Mouse (Mus musculus) MEL (cell line): ENCODE results near the gene Naa10. TPM values are rescaled to one million over a fixed set of nuclear protein-coding genes. Genes with fewer than 3 reads are reported as not detected.

Experiments
- DNase-seq: peaks from one replicate; pipeline ENCODE4 v3.0.0; 2011; ENCODE audit warnings: low read depth, low spot score
- H3K27ac ChIP-seq: 2 replicates; pipeline ENCODE4 v1.5.1; 2012; ENCODE audit warnings: low read depth, mild to moderate bottlenecking, control low read depth, low read length, moderate library complexity; ENCODE audit not compliant: control insufficient read depth
- H3K27me3 ChIP-seq, 2 experiments: fragments of 150-350 bp in 1 of 2; sonication (generic) in 1 of 2; 2 replicates each; pipeline ENCODE4 v1.6.1; 2012; ENCODE audit warnings: low read length in 2 of 2, mild to moderate bottlenecking in 2 of 2, improper control_type of control experiment in 1 of 2, moderate library complexity in 1 of 2; ENCODE audit not compliant: insufficient read depth in 2 of 2, control insufficient read depth in 1 of 2
- H3K36me3 ChIP-seq, 2 experiments: 2 replicates each; pipeline ENCODE4 v1.6.1; 2012 to 2014; ENCODE audit warnings: low read length in 2 of 2, improper control_type of control experiment in 1 of 2, inconsistent platforms in 1 of 2, mild to moderate bottlenecking in 1 of 2; ENCODE audit not compliant: insufficient read depth in 2 of 2, control insufficient read depth in 1 of 2
- H3K4me1 ChIP-seq, 2 experiments: fragments of 150-350 bp in 1 of 2; sonication (generic) in 1 of 2; 2 replicates each; pipeline ENCODE4 v1.6.1; 2012; ENCODE audit warnings: low read length in 2 of 2, improper control_type of control experiment in 1 of 2, mild to moderate bottlenecking in 1 of 2; ENCODE audit not compliant: insufficient read depth in 2 of 2, control insufficient read depth in 1 of 2
- H3K4me3 ChIP-seq, 2 experiments: fragments of 150-350 bp in 1 of 2; sonication (generic) in 1 of 2; 2 replicates each; pipeline ENCODE4 v1.5.1; 2012; ENCODE audit warnings: low read depth in 2 of 2, low read length in 2 of 2, mild to moderate bottlenecking in 2 of 2, moderate library complexity in 2 of 2, control low read depth in 1 of 2, improper control_type of control experiment in 1 of 2; ENCODE audit not compliant: control insufficient read depth in 1 of 2, insufficient read depth in 1 of 2
- H3K79me2 ChIP-seq: 2 replicates; pipeline ENCODE4 v1.6.1; 2012; ENCODE audit warnings: mild to moderate bottlenecking, low read length, moderate library complexity; ENCODE audit not compliant: control insufficient read depth, poor library complexity, insufficient read depth
- H3K9ac ChIP-seq: 2 replicates; pipeline ENCODE4 v1.6.1; 2012; ENCODE audit warnings: low read depth, mild to moderate bottlenecking, control low read depth, low read length, moderate library complexity; ENCODE audit not compliant: control insufficient read depth, poor library complexity, severe bottlenecking
- H3K9me3 ChIP-seq: fragments of 150-350 bp; sonication (generic); replicated peaks from 2 replicates; pipeline ENCODE4 v1.6.1; 2012; ENCODE audit warnings: mild to moderate bottlenecking, low read length, improper control_type of control experiment, moderate library complexity; ENCODE audit not compliant: insufficient read depth
- CTCF ChIP-seq, 3 experiments: IDR thresholded peaks in 2 of 3; conservative IDR thresholded peaks in 1 of 3; 2 replicates each; pipeline ENCODE4 v1.5.1; 2011 to 2012; ENCODE audit warnings: low read length in 3 of 3, low read depth in 2 of 3, mild to moderate bottlenecking in 2 of 3, improper control_type of control experiment in 1 of 3, inconsistent platforms in 1 of 3, mixed read lengths in 1 of 3, moderate library complexity in 1 of 3; ENCODE audit not compliant: control insufficient read depth in 1 of 3, insufficient read depth in 1 of 3, poor library complexity in 1 of 3, severe bottlenecking in 1 of 3
- EP300 ChIP-seq, 2 experiments: IDR thresholded peaks; 2 replicates each; pipeline ENCODE4 v1.6.1; 2011; ENCODE audit warnings: improper control_type of control experiment in 2 of 2, low read length in 2 of 2, low read depth in 1 of 2, mild to moderate bottlenecking in 1 of 2
- GABPA ChIP-seq: IDR thresholded peaks from 2 replicates; pipeline ENCODE4 v1.6.1; 2012; ENCODE audit warnings: low read depth, mild to moderate bottlenecking, inconsistent platforms, low read length, improper control_type of control experiment, moderate library complexity
- GATA1 ChIP-seq: IDR thresholded peaks from 2 replicates; pipeline ENCODE4 v1.6.1; 2011; ENCODE audit warnings: low read depth, low read length, improper control_type of control experiment
- KAT2A ChIP-seq: conservative IDR thresholded peaks from 2 replicates; pipeline ENCODE4 v1.6.1; 2012; ENCODE audit warnings: low read depth, low read length, improper control_type of control experiment, inconsistent platforms
- MAFK ChIP-seq: IDR thresholded peaks from 2 replicates; pipeline ENCODE4 v1.6.1; 2011; ENCODE audit warnings: low read depth, mild to moderate bottlenecking, low read length, improper control_type of control experiment, borderline replicate concordance
- MAX ChIP-seq: IDR thresholded peaks from 2 replicates; pipeline ENCODE4 v1.6.1; 2011; ENCODE audit warnings: low read length, improper control_type of control experiment
- MXI1 ChIP-seq: IDR thresholded peaks from 2 replicates; pipeline ENCODE4 v1.6.1; 2011; ENCODE audit warnings: mild to moderate bottlenecking, low read depth, low read length, improper control_type of control experiment
- MYB ChIP-seq: IDR thresholded peaks from 2 replicates; pipeline ENCODE4 v1.6.1; 2011; ENCODE audit warnings: mild to moderate bottlenecking, low read depth, low read length, improper control_type of control experiment
- NRF1 ChIP-seq: IDR thresholded peaks from 2 replicates; pipeline ENCODE4 v1.6.1; 2014; ENCODE audit warnings: low read depth, mild to moderate bottlenecking, inconsistent platforms, low read length, improper control_type of control experiment, moderate library complexity; ENCODE audit not compliant: poor library complexity, insufficient read depth, severe bottlenecking
- POLR2AphosphoS5 ChIP-seq: IDR thresholded peaks from 2 replicates; pipeline ENCODE4 v1.6.1; 2012; ENCODE audit warnings: low read depth, borderline replicate concordance, mild to moderate bottlenecking, inconsistent platforms, low read length, moderate library complexity, mixed read lengths
- SIN3A ChIP-seq: IDR thresholded peaks from 2 replicates; pipeline ENCODE4 v1.6.1; 2012; ENCODE audit warnings: low read length, improper control_type of control experiment, inconsistent platforms
- TBP ChIP-seq: IDR thresholded peaks from 2 replicates; pipeline ENCODE4 v1.8.0; 2011; ENCODE audit warnings: low read depth, low read length, improper control_type of control experiment
- ZNF384 ChIP-seq: IDR thresholded peaks from 2 replicates; pipeline ENCODE4 v1.6.1; 2012; ENCODE audit warnings: low read depth, mild to moderate bottlenecking, inconsistent platforms, low read length, improper control_type of control experiment
- polyA plus RNA-seq, 2 experiments: library from polyadenylated mRNA; stranded (reverse) in 1 of 2; unstranded in 1 of 2; fragments of >175 nt in 1 of 2; fragments of >200 nt in 1 of 2; gene quantifications; 2 replicates each; pipeline versions ENCODE4 v1.2.1 to v1.2.4; 2012; ENCODE audit warnings: low replicate concordance in 2 of 2, low read depth in 1 of 2; ENCODE audit not compliant: insufficient read length in 2 of 2, insufficient read depth in 1 of 2, missing spikeins in 1 of 2
- total RNA-seq: library from RNA; depleted of rRNA; stranded (reverse); fragments of 300-350 nt; gene quantifications from 2 replicates; pipeline ENCODE4 v1.2.3, GENCODE M21; 2012; rRNA removed

Naa10 gene
- total and polyA plus RNA-seq, 3 experiments = 174 to 417 (median 253) TPM

DNA sequence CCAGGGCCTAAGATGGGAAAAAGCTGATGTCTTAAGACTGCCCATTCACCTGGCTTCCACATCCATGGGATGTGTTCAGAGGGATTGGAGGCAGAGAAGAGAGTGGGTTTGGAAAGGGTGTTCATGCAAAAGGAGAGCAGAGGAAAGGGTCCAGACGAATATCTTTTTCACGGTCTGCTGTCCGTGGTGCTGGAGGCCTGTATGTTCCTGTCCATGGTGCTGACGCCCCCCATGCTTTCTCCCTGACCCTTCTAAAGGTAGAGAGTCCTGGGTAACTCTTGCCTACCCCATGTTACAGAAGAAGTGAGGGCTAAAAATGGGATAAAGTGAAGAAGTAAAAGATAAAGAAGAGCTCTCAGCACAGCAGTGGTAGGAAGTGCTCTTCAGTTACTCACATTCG is 52.4 kb downstream of the Naa10 start:
- Histone ChIP-seq H3K4me3 (no peak overlapping the region), H3K36me3 (no peaks in the 10 kb centered on the region), H3K27me3 (no peaks in the 10 kb centered on the region)
- TF ChIP-seq MXI1 (peak; percentile 98), GATA1 (peak; percentile 29; the same call in 1 of the 2 replicates), SIN3A (peak; percentile 99), EP300 (IDR thresholded peaks at IDR 0.05; ENCODE audit: low read depth in 1 of 2, low read length in 2 of 2) (no peak)
- TF ChIP-seq, all 39 proteins: peak for 3
- Histone ChIP-seq H3K4me1 (no peaks in the 10 kb centered on the region), H3K27ac (no peak overlapping the region), H3K9me3 (no peaks in the 10 kb centered on the region), H3K9ac (no peak overlapping the region), H3K79me2 (no peaks in the 10 kb centered on the region)
- DNase-seq = peak; percentile 56

DNA sequence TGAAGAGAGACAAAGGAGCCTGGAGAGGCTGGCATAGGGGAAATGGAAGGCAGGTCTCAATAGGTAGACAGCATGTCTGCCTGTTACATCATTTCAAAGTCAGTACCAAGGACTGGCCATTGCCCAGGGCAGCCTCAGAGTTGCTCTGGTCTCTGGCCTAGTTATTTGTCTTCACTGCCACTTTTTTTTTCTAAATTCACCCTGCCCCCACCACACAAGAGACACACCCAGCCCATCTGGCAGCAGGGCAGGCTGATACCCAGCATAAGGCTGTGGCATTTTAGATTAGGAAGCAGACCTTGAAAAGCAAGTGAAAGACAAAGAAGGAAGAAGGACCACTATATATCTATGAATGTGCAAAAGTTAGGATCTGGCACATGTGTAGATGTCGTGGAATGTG is 53.9 kb downstream of the Naa10 start:
- no peak for DNase-seq
- Histone ChIP-seq H3K4me3 (no peak overlapping the region), H3K36me3 (no peaks in the 10 kb centered on the region), H3K79me2 (no peaks in the 10 kb centered on the region), H3K9me3 (no peaks in the 10 kb centered on the region), H3K27me3 (no peaks in the 10 kb centered on the region), H3K27ac (no peak overlapping the region), H3K9ac (no peak overlapping the region), H3K4me1 (no peaks in the 10 kb centered on the region)
- TF ChIP-seq ZNF384 (no peak), GABPA (no peak), POLR2AphosphoS5 (no peak), TBP (no peak), MAX (no peak), MAFK (no peak)

DNA sequence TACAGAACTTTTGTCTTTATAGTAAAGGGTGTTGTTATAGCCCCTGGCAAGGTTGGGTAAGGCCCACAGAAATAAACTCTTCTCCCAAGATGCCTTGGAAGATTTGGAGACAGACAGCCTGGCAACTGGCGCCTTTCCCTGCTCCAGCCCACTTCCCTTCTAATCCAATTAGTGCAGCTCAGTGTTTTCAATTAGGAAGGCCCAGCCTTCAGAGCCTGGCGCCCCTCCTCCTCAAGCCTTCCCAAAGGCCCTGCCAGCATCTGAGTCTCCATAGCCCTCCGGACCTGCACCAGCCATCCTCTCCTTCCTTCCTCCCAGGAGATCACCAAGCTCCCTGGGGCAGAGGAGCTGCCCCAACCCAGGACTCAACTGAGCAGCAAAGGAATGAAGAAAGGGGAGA is 54.5 kb downstream of the Naa10 start:
- Histone ChIP-seq H3K4me3 (no peak overlapping the region), H3K36me3 (no peaks in the 10 kb centered on the region), H3K27ac (no peak overlapping the region), H3K9ac (no peak overlapping the region), H3K4me1 (no peaks in the 10 kb centered on the region), H3K9me3 (no peaks in the 10 kb centered on the region), H3K79me2 (no peaks in the 10 kb centered on the region), H3K27me3 (no peaks in the 10 kb centered on the region)
- DNase-seq = no peak
- TF ChIP-seq CTCF (IDR thresholded peaks at IDR 0.05 in 2 of 3, conservative IDR thresholded peaks at IDR 0.05 in 1 of 3; ENCODE audit: control insufficient read depth in 1 of 3, insufficient read depth in 1 of 3, low read depth in 2 of 3, low read length in 3 of 3, poor library complexity in 1 of 3, severe bottlenecking in 1 of 3) = no peak
- TF ChIP-seq NRF1 = no peak
- TF ChIP-seq MYB = no peak
- TF ChIP-seq KAT2A = no peak

Other genes with a start within 250 kb of the Naa10 start
- gene Slc6a8, start 248.8 kb downstream of the Naa10 start, total RNA-seq = 4.9 and 5.4 TPM in 2 replicates
- gene Slc6a8, start 248.8 kb downstream of the Naa10 start, polyA plus RNA-seq = 10 to 100 TPM in 1 of 2 experiments, not detected in 1; 11.9 TPM
- gene Bcap31, start 205.8 kb downstream of the Naa10 start, total RNA-seq = 156 and 164 TPM in 2 replicates
- 100 to 1,000 TPM in 1 of 2 experiments, not detected in 1; 214 TPM for gene Bcap31, start 205.8 kb downstream of the Naa10 start, polyA plus RNA-seq
- gene Abcd1, start 205.3 kb downstream of the Naa10 start, total RNA-seq = 4.8 and 5.4 TPM in 2 replicates
- gene Abcd1, start 205.3 kb downstream of the Naa10 start, polyA plus RNA-seq = 10 to 100 TPM in 1 of 2 experiments, not detected in 1; 17.3 TPM
- gene Plxnb3, start 164.9 kb downstream of the Naa10 start, total RNA-seq = not detected in 2 replicates
- gene Plxnb3, start 164.9 kb downstream of the Naa10 start, polyA plus RNA-seq = under 1 TPM in 1 of 2 experiments, not detected in 1; 0.10 TPM
- gene Srpk3, start 147.5 kb downstream of the Naa10 start, total RNA-seq = 0.20 and 0.31 TPM in 2 replicates
- gene Srpk3, start 147.5 kb downstream of the Naa10 start, polyA plus RNA-seq = under 1 TPM in 1 of 2 experiments, not detected in 1; 0.17 TPM
- gene Idh3g, start 135.0 kb downstream of the Naa10 start, total RNA-seq = 232 and 248 TPM in 2 replicates
- gene Idh3g, start 135.0 kb downstream of the Naa10 start, polyA plus RNA-seq = 100 to 1,000 TPM in 1 of 2 experiments, not detected in 1; 296 TPM
- gene Ssr4, start 134.9 kb downstream of the Naa10 start, total RNA-seq = 256 and 283 TPM in 2 replicates
- gene Ssr4, start 134.9 kb downstream of the Naa10 start, polyA plus RNA-seq = 100 to 1,000 TPM in 1 of 2 experiments, not detected in 1; 343 TPM
- 0.46 and 0.49 TPM in 2 replicates for gene Pdzd4, start 97.0 kb downstream of the Naa10 start, total RNA-seq
- gene Pdzd4, start 97.0 kb downstream of the Naa10 start, polyA plus RNA-seq = 1 to 10 TPM in 1 of 2 experiments, not detected in 1; 2.7 TPM
- gene Avpr2, start 29.8 kb downstream of the Naa10 start, total RNA-seq = 0.10 and 0.35 TPM in 2 replicates
- gene Avpr2, start 29.8 kb downstream of the Naa10 start, polyA plus RNA-seq = under 1 TPM in 1 of 2 experiments, not detected in 1; 0.49 TPM
- gene L1cam, start 25.8 kb downstream of the Naa10 start, total RNA-seq = 0.52 and 0.73 TPM in 2 replicates
- under 1 TPM in 1 of 2 experiments, not detected in 1; 0.96 TPM for gene L1cam, start 25.8 kb downstream of the Naa10 start, polyA plus RNA-seq
- gene Arhgap4, start 74 bp downstream of the Naa10 start, total RNA-seq = 9.6 and 10.3 TPM in 2 replicates
- 10 to 100 TPM in 1 of 2 experiments, not detected in 1; 24.5 TPM for gene Arhgap4, start 74 bp downstream of the Naa10 start, polyA plus RNA-seq
- 18.8 and 22.7 TPM in 2 replicates for gene Renbp, start 8.9 kb upstream of the Naa10 start, total RNA-seq
- 10 to 100 TPM in 1 of 2 experiments, not detected in 1; 38.0 TPM for gene Renbp, start 8.9 kb upstream of the Naa10 start, polyA plus RNA-seq
- 53.6 and 60.0 TPM in 2 replicates for gene Hcfc1, start 44.4 kb upstream of the Naa10 start, total RNA-seq
- 100 to 1,000 TPM in 1 of 2 experiments, 10 to 100 TPM in 1; 40.8 to 146 TPM for gene Hcfc1, start 44.4 kb upstream of the Naa10 start, polyA plus RNA-seq
- 30.1 and 33.7 TPM in 2 replicates for gene Irak1, start 102.0 kb upstream of the Naa10 start, total RNA-seq
- 100 to 1,000 TPM in 1 of 2 experiments, not detected in 1; 106 TPM for gene Irak1, start 102.0 kb upstream of the Naa10 start, polyA plus RNA-seq
- gene Opn1mw, start 205.5 kb upstream of the Naa10 start, total RNA-seq = not detected in 2 replicates
- gene Opn1mw, start 205.5 kb upstream of the Naa10 start, polyA plus RNA-seq = not detected
- gene Mecp2, start 213.4 kb upstream of the Naa10 start, total RNA-seq = 12.5 and 16.2 TPM in 2 replicates
- gene Mecp2, start 213.4 kb upstream of the Naa10 start, polyA plus RNA-seq = 10 to 100 TPM in 1 of 2 experiments, not detected in 1; 20.7 TPM
- gene Tex28, start 245.9 kb upstream of the Naa10 start, total RNA-seq = not detected in 2 replicates
- gene Tex28, start 245.9 kb upstream of the Naa10 start, polyA plus RNA-seq = not detected